Mouse (Mus musculus): ENCODE measurements around the gene Bicral.
"Not testable (repeated sequence)": the region's sequence is repeated elsewhere in the genome, so short reads cannot be mapped to it uniquely, and the experiment has no call there.

The Bicral gene

DNA sequence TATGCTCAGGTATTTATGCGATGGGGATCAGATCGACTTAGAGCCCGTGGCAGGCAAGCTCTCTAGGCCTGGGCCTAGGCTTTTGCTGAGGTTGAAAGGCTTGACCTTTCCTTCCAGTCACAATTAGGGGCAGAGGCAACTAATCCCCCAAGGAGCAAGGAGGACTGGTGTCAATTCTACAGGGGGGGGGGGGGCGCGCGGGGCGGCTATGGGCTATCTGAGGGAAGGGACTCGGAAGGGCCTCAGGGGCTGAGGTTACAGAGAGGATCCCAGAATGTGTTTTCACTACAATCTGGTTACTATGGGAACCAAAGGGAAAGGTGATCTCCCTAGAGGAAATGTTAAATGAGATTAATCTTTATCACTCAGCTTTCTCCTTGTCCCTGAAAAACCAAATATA is 60.9 kb downstream of the Bicral start:
- no peak for DNase-seq (ENCODE audit: low read depth, low spot score)

DNA sequence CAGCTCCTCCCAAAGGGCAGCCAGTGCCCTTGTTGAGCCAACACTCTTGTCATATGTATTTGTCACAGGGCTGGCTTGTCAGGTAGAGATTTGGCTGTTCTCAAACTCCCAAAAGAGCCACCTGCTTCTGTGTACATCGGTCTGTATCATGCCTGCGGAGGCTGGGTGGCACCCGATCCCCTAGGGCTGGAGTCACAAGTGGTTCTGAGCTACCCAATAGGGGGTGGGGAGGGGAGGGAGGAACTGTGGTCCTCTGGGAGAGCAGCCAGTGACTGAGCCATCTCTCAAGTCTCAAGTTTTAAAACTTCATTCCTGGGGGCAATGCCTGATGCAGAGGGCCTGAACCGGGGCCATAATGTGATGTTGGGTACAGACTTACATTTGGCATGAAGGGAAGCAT is 61.5 kb downstream of the Bicral start:
- no peak for DNase-seq (ENCODE audit: low read depth, low spot score)

DNA sequence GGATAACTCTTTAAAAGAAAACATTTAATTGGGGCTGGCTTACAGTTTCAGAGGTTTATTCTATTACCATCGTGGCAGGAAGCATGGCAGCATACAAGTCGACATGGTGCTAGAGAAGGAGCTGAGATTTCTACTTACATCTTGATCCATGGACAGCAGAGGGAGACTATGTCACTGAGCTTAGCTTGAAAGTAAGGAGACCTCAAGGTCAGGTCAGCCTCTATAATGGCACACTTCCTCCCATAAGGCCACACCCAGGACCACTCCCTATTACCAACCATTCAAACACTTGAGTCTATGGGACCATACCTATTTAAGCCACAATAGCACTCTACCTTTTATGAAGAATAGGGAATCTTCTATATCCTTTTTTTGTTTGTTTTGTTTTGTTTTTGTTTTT is 65.3 kb downstream of the Bicral start:
- no peak for DNase-seq (ENCODE audit: low read depth, low spot score)

DNA sequence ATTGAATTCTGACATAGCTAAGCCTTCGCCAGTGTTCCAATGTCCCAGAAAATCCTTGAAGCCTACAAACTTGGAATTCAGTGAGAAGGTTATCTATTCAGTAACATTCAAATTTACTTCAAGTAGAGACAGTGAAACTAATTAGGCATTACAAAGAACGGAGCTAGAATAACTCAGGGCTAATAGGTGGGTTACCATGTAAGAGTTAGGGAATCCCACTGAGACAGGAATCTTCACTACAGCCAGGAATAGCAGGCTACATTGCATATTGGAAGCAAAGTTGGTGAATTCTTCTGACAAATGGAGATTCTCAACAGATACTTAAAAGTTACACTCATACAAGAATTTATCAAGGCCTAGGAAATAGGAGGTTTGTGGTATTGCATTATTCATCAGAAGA is 70.3 kb downstream of the Bicral start:
- DNase-seq (ENCODE audit: low read depth, low spot score), result not testable (repeated sequence)

DNA sequence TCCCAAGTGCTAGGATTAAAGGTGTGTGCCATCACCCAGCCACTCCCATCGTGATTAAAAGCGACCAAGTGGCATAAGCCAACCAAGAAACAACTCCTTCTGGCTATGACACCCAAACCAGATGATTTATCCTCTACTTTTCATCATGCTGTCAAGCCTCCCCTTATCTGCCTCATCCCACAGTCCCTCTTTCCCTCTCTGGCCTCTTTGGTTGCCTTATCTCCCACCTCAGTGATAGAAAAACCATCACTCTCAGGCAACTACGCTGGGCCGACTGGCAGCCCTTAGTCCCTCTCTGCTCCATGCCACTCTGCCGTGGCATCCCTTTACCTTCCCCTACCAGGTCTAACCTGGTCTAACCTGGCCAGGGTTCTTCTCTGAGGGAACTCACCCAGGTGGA is 71.3 kb downstream of the Bicral start:
- no peak for DNase-seq (ENCODE audit: low read depth, low spot score)

DNA sequence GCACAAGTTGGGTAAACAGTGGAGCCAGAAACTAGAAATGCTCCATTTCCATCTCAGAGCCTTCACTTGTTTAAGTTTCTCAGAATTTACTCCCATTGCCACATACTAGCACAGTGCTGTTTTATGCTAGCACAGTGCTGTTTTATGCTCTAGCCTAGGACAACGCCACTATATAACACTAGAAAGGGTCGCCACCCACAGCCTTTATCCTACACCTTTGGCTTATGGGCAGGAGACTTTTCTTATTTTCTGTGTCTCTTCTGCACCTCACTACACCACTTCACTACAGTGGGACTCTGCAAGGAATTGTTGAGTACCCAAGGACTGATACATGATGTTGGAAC is 75.1 kb downstream of the Bicral start:
- no peak for DNase-seq (ENCODE audit: low read depth, low spot score)

DNA sequence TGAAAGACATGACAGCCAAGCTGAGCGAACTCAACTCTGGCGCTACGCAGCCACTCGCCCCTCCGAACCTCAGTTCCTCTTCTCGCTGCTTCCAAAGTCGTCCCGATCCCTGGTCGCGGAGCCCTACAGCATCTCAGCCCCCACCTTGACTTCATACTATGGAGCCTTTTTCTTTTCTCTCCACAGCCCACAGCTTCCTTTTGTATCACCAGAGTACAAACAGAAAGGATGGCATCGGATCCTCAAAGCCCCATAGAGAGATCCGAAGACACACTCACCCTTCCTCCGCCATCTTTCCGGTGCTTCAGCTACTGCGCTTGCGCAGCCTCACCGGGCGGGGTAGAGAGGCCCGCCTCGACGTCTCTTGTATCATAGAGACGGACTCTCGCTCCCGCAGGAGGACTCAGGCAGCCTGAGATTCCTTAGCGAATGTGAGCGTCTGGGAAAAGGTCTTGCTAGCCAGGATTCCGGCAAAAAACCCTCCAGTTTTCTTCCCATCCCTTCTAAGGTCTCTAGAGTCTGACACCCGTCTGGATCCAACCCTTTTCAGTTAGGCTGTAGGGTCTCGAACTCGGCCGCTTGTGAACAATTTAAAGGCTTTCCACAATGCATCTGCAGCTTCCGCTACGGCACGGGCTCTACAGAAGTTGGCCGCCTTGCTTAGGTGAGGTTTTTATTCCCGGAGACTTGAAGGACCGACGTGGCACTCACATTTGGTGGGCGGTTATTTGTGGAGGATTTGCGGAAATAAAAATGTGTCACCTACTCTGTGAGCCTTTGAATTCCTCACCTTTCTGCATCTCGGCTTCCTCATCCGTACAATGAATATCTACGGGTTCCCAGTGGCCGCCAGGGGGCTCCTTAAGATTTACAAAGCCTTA is 75.7 kb downstream of the Bicral start, which contains the start of gene Rpl7l1:
TSS of gene Rpl7l1 (minus strand) at position 332 of the 881 bp plus-strand sequence.
- DNase-seq (ENCODE audit: low read depth, low spot score), result peak; percentile 87

DNA sequence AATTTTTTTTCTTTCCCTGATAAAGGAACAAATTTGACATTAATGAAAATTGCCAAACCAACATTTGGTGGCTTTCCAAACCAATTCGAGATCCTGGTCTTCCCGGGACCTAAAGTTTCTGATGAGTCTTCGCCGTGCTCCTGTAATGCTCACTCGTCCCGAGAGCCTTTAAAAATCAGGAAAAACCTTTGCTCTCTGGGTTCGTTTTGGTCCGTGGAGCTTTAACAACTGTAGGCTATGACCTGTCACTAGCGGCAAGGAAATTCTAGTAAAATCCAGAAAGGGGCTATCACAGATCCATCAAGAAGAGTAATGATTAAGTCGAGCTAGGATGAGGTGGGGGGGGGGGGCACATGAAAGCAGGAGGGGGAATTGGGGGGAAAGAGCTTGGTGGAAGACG is 76.4 kb downstream of the Bicral start:
- no peak for DNase-seq (ENCODE audit: low read depth, low spot score)

DNA sequence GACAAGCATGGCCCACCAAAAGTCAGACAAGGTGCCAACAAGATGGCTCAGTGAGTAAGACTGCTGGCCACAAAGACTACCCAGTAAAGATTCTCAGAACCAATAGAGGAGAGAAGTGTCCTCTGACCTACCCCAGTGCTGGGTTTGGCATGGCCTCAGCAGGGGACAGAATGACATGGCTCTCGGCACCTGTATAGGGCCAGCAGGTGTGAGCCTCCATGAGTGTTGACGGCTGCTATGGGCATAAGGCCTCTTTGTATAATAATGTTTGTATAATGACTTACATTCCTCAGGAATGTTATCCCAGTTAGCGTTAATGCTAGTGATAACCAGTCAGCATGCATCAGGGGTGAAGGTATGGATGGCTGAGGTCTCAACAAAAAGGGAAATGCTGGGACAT is 82.2 kb downstream of the Bicral start:
- DNase-seq (ENCODE audit: low read depth, low spot score), result no peak

DNA sequence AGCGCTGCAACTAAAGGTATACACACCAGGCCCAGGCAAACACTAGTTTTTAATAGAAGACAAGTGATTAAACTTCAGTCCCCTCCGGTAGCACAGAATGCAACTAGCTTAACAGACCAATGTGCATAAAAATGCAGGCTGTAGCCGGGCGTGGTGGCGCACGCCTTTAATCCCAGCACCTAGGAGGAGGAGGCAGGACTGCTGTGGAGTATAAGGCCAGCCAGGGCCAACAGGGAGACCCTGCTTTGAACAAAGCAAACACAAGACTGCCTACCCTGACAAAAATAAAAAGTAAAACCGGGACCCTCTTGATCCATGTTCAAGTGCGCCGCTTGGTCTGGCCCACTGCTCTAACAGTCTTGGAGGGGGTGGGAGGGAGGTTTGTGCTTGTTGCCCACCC is 83.2 kb downstream of the Bicral start:
- no peak for DNase-seq (ENCODE audit: low read depth, low spot score)

DNA sequence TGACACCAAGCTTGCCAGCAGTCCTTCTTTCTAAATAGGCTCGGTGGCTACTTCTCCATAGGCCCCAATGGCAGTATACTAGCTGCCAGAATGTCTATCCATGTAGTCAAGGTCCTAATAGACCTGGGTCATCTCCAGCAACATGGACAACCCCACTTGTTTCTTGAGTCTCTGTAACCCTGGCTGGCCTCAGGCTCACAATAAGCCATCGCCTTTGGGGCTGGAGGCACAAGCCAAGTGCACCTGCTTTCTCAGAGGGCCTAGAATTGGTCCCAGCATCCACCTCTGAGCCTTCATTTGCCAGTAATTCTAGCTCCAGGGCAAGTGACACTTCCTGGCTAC is 84.2 kb downstream of the Bicral start:
- no peak for DNase-seq (ENCODE audit: low read depth, low spot score)

DNA sequence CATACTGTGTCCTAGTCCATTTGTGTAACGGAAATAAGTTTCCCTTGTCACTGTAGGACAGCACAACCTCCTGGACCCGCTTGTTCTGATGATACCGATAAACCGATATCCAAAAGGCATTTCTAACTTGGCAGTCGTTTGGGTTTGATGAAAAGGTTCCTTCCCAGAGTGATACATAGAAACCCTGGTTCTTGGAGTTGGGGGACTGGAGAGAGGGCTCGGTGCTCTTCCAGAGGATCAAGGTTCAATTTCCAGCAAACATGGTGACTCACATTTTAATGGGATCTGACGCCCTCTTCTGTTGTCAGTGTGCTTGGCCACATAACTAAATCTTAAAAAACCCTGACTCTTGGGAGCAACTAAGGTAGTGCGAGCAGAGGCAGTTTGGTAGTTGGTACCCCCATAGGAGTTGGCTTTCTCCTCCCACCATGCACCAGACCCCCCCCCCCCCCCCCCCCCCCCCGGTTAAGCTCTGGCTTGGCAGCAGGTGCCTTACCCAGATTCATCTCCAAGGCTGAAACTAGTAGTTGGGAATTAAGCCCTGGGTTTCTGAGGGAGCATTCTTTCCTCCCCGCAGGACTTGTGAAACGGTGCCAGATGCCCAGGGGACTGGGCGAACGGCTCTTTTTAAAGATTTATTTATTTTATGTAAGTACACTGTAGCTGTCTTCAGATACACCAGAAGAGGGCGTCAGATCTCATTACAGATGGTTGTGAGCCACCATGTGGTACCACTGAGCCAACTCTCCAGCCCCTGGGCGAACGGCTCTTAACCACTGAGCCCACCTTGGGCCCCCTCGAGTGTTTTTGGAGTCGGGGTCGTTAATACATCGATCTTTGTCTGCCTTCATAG is 84.8 kb downstream of the Bicral start:
- no peak for DNase-seq (ENCODE audit: low read depth, low spot score)

DNA sequence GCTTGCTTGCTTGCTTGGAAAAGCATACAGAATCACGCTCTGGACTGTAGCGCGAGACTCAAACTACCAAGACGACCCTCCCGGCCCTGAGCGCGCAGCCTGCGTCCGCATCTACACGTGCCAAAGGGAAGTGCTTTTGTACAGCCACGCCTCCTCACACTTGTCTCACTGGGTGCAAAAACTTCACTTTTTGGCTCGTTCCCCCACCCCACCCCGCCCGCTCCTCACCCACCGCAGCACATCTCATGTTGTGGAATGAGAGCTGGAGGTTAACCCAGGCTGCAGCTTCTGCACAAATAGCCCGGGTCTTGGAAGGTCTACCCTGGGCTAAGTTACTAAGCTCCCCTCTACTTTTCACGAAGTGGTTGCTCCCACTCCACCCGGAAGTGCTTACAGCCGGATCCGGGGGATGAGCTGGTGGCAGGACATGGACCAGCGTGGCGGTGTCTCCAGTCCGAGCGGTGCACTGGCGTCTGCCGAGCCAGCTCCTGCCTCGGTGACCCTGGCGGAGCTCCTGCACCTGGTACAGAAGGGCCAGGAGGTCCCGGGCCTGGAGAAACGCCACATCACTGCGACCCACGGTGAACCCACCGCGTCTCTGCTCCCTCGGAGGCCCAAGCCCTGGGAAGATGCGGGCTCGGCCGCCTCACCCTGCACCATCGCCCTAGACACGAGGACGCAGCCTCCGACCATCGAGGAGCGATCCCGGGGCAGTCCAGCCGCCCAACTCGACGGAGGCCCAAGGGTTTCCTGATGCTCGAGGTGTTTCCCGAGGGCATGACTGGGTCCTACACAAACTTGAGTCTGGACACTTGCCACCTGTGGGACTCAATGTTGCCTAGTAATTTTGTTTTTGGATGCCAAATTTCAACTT is 85.6 kb downstream of the Bicral start, which contains the start of gene 2310039H08Rik:
TSS of gene 2310039H08Rik (plus strand) at position 232 of the 874 bp plus-strand sequence.
- DNase-seq (ENCODE audit: low read depth, low spot score), result peak; percentile 79

DNA sequence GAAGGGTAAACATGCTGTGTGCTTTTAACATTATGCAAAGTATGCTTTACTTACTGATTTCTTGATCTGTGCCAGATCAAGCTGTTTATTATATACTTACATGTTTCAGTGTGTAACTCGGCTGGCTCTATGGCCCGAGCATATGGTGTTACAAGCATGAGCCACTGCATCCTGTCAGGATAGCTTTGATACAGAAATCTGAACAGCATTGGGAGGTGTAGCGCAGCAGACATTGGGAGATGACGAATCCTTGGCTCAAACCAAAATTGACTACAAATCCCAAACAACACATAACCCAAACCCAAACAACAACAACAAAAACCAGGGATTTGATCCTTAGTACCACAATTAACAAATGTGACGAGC is 86.3 kb downstream of the Bicral start:
- no peak for DNase-seq (ENCODE audit: low read depth, low spot score)

DNA sequence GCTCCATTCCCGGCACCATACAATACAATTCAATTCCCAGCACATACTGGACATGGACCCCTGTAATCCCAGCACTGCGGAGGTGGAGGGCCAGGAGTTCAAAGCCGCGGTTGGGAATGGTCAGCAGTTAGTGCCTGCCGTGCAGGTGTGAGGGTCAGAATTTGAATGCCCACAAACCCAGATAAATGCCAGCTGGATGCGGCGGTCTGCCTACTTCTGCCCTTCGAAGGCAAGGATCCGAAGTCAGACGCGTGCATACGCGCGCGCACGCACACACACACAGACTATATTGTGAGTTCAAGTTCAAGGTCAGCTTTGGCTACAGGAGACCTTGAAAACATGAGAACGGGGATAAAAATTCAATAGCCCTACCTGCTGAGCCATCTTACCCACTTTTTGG is 86.7 kb downstream of the Bicral start:
- no peak for DNase-seq (ENCODE audit: low read depth, low spot score)

DNA sequence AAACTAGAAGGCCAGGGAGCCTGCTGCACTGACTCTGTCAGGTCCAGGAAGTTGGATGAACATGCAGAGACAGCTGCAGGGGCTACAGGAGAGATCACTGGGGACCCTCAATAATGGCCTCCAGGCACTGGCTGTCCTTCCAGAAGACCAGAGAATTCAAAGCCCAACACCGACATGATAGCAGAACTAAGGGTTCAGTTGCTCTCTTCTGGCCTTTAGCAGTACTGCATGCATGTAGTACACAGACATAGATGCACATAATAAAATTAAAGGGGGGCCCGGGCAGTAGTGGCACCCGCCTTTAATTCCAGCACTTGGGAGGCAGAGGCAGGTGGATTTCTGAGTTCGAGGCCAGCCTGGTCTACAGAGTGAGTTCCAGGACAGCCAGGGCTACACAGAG is 87.3 kb downstream of the Bicral start:
- DNase-seq (ENCODE audit: low read depth, low spot score), result no peak

DNA sequence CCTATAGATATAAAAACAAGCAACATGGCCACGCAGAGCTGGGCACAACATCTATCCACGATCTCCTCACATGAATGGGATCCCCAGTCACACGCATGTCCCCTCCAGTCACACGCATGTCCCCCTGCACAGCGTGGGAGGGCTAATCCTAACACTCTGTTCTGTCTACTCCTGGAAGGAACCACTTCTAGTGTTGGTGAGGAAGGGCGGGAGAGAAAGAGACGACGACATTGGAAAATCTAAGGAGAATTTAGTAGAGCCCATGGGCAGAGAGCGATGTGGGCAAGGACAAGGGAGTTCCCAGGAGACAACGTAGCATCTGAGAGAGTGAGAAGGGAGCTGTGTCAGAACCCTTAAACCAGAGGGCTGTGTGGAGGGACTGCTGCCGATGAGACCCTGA is 87.7 kb downstream of the Bicral start:
- DNase-seq (ENCODE audit: low read depth, low spot score), result no peak

DNA sequence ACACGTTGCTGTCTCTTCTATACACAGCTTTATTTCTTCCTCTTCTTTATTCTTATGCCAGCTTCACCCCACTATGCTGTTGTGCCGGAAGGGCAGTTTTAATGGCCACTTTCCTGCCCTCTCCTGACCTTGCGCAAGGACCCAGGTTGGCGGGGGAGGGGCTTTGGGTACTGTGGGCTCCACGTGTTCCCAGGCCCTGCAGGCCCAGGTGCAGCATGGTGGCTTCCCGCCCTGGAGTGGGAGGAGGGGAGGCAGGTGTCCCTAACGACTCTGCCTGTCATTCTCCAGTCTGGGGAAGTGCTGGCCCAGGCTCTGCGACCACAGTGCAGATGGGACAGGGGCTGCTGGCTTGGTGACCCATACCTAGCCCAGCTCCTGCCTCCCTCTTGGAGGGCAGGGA is 90.4 kb downstream of the Bicral start:
- no peak for DNase-seq (ENCODE audit: low read depth, low spot score)

DNA sequence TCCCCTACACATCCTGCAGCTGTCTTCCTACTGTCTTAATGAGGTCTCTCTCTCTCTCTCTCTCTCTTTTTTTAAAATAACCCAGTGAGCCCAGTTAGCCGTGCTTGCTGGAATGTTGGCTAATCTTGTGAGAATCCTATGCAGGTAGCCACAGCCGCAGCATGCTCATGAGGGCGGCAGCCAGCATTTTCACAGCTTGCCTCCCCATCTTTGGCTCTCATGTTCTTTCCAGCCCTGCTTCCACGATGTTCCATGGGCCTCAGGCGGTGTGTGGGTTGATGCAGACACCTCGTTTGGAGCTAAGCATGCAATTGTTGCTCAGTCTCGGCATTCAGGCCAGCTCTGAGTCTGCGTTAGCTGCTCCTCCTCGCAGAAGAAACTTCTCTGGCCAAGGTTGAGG is 93.4 kb downstream of the Bicral start:
- not testable (repeated sequence) for DNase-seq (ENCODE audit: low read depth, low spot score)

DNA sequence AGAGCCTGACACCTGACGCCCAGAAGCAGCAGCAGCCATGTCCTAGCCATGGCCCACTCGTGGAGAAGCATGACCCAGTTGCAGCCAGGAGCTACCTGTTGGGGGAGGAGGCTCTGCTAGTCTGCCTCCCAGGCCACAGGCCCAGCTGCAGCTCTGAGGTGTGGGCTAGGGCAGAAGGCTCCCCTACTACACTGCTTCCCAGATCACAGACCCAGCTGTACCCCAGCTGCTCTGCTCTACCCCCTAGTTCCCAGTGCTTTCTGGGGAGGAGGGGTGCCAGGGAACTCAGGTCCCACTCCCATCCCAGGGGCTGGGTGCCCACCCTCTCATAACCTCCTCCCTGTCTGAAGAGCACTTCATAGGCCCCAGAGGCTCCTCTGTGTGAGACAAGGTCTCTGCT is 94.7 kb downstream of the Bicral start, which contains the start of gene Ptcra:
TSS of gene Ptcra (minus strand) at position 169 of the 400 bp plus-strand sequence.
- no peak for DNase-seq (ENCODE audit: low read depth, low spot score)

DNA sequence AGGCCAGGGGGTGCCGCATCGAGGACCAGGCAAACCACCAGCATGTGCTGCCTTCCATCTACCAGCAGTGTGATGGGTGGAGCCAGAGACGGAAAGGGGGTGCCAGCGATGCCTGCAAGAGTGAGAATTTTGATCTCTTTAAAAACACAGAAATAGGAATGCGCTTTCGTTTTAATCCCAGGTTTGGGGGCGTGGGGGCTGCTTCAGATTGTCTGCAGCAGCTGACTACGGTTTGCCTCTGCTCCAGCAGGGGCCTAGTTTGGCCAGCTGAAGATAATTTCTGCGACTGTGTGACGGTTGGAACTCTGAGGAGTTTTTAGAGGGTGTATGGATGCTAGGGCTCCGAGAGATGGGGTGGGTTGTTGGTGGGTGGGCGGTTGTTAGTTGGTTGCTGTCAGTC is 99.5 kb downstream of the Bicral start:
- DNase-seq (ENCODE audit: low read depth, low spot score), result no peak
